Mouse (Mus musculus) activated CD4-positive, CD25-positive, alpha-beta regulatory T cell, adult 4 months (primary cell): ENCODE measurements around the gene Ctnnal1. TPM values are rescaled to one million over a fixed set of nuclear protein-coding genes. Genes with fewer than 3 reads are reported as not detected.

ENCODE experiments used
- ATAC-seq: one replicate; pipeline ENCODE4 v1.8.0; 2017
- polyA plus RNA-seq, 2 experiments: library from polyadenylated mRNA; unstranded; fragments of 100-300 nt; shearing (Covaris generic); gene quantifications; one replicate each; pipeline ENCODE4 v1.2.1; 2017

Gene Ctnnal1
- polyA plus RNA-seq, 2 experiments from 2014 or later, result 2.0 to 2.2 TPM

DNA sequence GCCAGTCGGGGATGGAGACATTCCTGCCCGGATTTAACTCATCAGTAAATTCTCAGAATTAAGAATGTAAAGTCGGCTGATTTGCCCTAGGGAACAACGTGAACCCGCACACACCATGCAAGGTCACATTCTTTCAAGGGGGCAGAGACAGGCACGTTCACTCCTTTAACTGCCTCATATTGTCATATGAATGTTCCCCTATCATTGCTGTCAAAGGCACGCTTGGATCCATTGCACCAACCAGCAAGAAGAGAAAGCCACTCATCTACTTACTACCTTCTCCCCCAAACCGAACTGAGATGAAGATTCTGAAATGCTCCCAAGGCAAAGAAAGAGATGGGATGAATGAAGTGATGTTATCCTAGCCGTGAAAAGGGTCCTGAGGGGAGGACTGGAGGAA is 6.3 kb downstream of the Ctnnal1 start:
- ATAC-seq, result no peak

DNA sequence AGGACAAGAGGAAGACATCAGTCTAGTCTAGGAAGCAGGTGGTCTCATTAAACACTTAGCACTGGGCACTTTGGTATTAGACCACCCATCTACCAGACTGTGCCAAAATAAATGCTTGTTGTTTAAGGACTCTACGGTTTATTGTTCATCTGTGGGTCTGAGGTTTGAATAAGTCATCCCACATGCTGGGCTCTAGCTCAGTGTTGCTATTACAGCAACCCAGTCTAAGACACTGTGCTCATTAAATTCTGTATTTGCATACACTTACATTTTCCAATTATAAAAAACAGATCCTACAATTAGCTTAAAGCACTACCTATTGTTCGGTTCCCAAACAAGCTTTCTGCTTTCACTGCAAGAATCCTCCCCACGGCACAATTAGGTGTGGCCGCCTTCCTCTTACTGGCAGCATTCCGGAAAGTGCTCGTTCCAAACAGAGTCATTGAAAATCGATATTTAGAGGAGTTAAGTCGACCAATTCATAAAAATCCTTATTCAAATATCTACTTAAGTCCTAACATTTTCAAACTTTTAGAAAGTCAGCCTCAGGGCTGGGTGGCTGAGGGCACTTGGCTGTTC is 8.5 kb downstream of the Ctnnal1 start:
- no peak for ATAC-seq

- ATAC-seq, result no peak
Measured at GRCm38 (mm10) chr4:56855935-56856334, 9.1 kb downstream of the Ctnnal1 start.

DNA sequence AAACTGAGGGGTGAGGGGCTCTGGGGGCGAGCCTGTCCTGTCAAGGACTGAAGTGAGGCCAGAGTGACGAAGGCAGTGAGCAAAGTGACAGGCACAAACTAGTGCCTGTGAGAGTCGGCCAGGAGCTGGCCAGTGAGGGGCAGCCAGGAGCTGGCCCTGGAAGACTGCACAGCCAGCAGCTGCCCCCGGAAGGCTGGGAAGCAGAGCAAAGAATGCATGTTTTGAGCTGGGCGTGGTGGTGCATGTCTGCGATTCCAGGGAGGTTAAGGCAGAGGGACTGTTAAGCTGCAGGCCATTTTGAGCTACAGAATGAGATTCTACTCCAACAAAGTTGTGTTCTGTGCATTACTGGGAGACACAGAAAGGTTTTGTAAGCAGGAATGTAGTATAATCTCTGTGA is 14.3 kb downstream of the Ctnnal1 start:
- ATAC-seq, result no peak

- no peak for ATAC-seq
Measured at GRCm38 (mm10) chr4:56848044-56848443, 16.9 kb downstream of the Ctnnal1 start.

DNA sequence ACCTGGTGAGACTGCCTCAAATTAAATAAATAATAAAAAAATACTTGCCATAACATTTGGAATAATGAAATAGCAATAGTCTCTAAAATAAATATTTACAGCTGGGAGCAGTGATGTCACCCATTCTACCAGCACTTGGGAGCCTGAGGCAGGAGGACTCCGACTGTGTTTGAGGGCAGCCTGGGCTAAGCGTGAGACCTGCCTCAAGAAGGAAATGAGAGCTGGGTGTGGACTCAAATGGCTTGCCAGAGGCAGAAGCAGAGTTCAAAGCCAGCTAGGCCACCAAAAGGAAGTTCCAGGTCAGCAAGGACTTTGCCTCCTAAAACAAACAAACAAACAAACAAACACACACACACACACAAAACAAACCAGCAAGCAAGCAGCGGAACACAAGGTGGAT is 17.6 kb downstream of the Ctnnal1 start:
- ATAC-seq, result no peak

GRCm38 (mm10) chr4:56845896-56846533 is 19.0 kb downstream of the Ctnnal1 start:
- ATAC-seq, result no peak

DNA sequence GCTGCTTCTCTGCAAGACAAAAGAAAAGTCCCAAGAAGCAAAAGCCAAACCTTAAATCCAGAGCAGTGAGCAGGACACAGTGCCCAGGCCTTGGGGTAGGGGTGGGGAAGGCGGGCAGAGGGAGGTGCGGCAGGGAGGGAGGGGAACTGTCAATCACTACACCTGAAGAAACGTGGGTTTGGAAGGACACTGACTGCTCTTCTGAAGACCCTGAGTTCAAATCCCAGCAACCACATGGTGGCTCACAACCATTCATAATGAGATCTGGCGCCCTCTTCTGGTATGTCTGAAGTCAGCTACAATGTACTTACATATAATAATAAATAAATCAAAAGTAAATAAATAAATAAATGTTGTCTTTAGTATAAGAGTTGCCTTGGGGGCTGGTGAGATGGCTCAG is 20.1 kb downstream of the Ctnnal1 start:
- ATAC-seq, result no peak

- no peak for ATAC-seq
Measured at GRCm38 (mm10) chr4:56843963-56844362, 21.0 kb downstream of the Ctnnal1 start.

DNA sequence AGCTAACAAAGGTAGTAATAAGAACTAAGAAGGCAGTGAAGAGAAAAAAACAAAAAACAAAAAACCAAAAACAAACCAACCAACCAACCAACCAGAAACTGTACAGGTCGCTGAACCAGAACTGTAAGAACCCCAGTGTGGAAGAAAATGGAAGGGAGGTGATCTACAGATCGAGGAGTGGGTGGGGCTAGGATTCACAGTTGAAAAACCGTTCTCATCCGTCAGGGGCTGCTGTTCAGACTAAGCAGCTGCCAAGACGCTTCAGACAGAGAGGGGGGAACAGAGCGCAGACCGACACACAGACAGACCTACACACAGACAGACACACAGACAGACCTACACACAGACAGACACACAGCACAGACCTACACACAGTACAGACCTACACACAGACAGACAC is 22.5 kb downstream of the Ctnnal1 start:
- ATAC-seq, result no peak

DNA sequence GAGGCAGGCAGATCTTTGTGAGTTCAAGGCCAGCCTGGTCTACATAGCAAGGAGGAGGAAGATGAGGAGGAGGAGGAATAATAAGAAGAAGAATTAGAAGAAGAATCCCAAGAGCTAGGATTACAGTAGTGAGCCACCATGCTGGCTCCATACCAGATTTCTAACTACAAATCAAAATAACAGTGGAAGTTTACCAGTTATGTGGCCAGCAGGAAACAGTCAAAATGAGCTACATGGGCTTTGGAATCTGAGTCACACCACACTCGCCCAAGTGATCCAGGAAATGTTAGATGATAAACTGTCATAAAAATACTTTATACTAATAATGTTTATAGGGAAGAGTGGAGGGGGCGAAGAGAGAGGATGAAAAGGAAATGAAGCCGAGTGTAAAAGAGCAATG is 24.7 kb downstream of the Ctnnal1 start:
- ATAC-seq, result no peak

- no peak for ATAC-seq
Measured at GRCm38 (mm10) chr4:56837661-56838060, 27.3 kb downstream of the Ctnnal1 start.

GRCm38 (mm10) chr4:56831998-56832397 is 33.0 kb downstream of the Ctnnal1 start:
- no peak for ATAC-seq

DNA sequence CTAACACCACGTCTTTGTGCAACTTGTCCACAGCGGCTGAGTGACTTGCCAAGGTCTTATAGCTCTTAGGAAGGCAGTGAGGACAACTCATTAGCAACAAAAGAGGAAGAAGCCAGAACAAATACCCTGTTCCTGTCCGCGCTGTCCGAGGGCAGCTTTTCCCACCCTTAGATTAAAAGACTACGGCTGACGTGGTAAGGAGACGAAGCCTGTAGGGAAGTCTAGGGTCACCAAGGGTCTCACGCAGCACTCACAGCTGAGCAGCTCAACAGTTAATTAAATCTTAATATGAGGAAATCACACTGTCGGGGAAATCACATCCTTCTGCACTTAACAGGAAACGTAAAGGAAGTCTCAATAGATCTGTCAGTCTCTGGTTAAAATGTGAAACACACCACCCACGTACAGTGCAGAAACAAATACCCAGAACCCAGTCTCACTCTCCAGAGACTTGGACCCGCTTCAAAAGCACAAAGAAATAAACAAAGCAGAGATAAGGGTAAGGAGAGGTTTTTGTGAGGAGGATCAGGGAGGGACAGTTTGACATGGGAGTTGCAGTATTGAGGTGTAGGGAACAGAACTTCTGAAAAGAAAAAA is 33.9 kb downstream of the Ctnnal1 start:
- ATAC-seq, result peak; percentile 73

- no peak for ATAC-seq
Measured at GRCm38 (mm10) chr4:56829511-56829921, 35.5 kb downstream of the Ctnnal1 start.

- ATAC-seq, result no peak
Measured at GRCm38 (mm10) chr4:56828932-56829331, 36.1 kb downstream of the Ctnnal1 start.

- no peak for ATAC-seq
Measured at GRCm38 (mm10) chr4:56824231-56824630, 40.8 kb downstream of the Ctnnal1 start.

DNA sequence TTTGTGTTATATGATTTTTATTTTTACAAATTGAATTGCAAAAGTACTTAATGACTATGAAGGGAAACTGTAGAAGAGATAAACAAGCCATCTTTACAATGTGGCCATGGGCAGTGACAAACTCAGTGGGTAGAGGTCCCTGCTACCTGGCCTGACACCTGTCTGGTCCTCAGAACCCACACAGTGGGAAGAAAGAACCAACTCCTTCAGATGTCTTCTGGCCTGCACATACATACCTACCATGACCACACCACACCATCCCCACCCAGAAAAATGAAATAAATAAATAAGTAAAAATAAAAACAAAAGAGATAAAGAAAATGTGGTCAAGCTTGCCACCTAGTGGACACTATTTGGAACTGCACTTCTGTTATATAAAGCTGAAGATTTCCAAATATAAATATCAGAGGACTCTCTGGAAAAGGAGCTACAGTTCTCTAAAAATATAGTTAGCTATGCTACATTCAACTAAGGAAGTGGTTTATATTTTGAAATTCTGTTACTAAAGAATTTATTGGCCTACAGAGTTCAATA is 44.9 kb downstream of the Ctnnal1 start:
- ATAC-seq, result no peak

DNA sequence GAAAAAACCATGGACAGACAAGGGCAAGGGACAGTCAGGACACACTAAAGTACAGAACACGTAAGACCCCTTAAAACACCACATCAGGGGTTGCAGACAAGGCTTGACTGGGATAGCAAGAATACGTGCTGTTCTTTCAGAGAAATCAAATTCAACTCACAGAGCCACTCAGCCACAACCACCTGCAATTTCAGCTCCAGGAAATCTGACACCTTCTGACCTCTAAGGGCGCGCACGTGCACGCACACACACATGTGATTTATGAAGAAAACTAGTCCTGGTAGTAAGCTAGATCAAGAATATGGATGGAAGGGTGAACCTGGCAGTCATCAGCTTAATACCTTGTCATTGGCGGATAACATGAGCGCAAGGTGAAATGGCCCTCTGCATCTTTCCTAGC is 49.9 kb downstream of the Ctnnal1 start:
- no peak for ATAC-seq

GRCm38 (mm10) chr4:56812096-56812495 is 52.9 kb downstream of the Ctnnal1 start:
- ATAC-seq, result no peak

DNA sequence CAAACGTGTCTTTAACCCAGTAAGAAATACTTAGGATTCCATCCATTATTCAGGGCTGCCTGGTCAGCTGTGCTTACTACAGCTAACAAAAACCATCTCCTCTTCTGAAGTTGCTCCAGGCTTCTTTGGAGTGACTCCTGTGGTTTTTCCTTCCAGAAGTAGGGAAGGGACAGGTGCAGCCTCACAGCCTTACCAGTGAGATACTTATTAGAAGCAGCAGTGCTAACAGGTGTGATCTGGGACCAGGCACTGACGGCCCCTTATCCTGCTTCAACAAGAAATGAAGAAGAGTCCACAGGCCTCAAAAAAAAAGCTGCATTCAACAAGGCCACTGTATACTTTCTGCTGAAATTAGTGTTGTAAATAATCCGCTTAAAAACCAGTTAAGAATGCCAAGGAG is 53.3 kb downstream of the Ctnnal1 start:
- ATAC-seq, result no peak

- ATAC-seq, result no peak
Measured at GRCm38 (mm10) chr4:56809050-56809449, 55.9 kb downstream of the Ctnnal1 start.

DNA sequence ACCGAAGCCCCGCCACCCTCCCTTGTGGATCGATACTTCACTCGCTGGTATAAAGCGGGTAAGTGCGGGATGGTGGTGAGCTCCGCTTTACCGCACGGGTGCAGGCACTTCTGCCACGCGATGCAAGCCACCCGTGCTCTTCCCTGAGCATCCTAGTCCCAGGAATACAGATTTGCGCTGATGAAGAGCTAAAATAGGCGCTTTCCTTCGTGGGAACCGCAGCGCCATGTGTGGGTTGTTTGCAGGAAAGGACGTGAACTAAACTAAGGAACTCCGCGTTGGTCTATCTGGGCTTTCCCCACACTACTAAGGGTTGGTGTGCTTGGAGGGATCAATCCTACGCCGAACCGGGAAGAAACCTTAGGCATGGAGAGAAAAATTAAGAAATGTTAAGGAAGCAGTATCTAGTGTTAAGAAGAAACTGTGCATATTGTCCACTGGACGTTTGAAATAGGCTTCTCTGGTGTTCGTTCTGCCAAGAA is 62.3 kb downstream of the Ctnnal1 start:
- ATAC-seq, result no peak
